Mouse (Mus musculus) neural tube, embryonic 14.5 days (tissue): Measurements from ENCODE around the gene Scaper. TPM values are rescaled to one million over a fixed set of nuclear protein-coding genes. Genes with fewer than 3 reads are reported as not detected.

Source experiments
- ATAC-seq: fragments of 200-750 bp; cut with Nextera tagmentation; 2 replicates; pipeline ENCODE4 v1.8.0; 2017; ENCODE audit warnings: low read depth, mild to moderate bottlenecking, moderate TSS enrichment, moderate library complexity
- H3K27ac ChIP-seq: fragments of 300-500 bp; sonication (generic); 2 replicates; pipeline ENCODE4 v1.5.1; 2014; ENCODE audit warnings: low read depth, mild to moderate bottlenecking, control low read depth, low read length, moderate library complexity, mixed read lengths
- H3K27me3 ChIP-seq: fragments of 300-500 bp; sonication (generic); 2 replicates; pipeline ENCODE4 v1.6.1; 2014; ENCODE audit warnings: low read length; ENCODE audit not compliant: control insufficient read depth, insufficient read depth
- H3K36me3 ChIP-seq: fragments of 300-500 bp; sonication (generic); 2 replicates; pipeline ENCODE4 v1.6.1; 2014; ENCODE audit warnings: low read length, mixed read lengths; ENCODE audit not compliant: control insufficient read depth, insufficient read depth
- H3K4me1 ChIP-seq: fragments of 300-500 bp; sonication (generic); 2 replicates; pipeline ENCODE4 v1.6.1; 2014; ENCODE audit warnings: low read length; ENCODE audit not compliant: control insufficient read depth, insufficient read depth
- H3K4me2 ChIP-seq: fragments of 300-500 bp; sonication (generic); 2 replicates; pipeline ENCODE4 v1.6.1; 2014; ENCODE audit warnings: mild to moderate bottlenecking, low read depth, low read length, control low read depth
- H3K4me3 ChIP-seq: fragments of 300-500 bp; sonication (generic); 2 replicates; pipeline ENCODE4 v1.5.1; 2014; ENCODE audit warnings: low read depth, low read length, control low read depth, mixed read lengths
- H3K9ac ChIP-seq: fragments of 300-500 bp; sonication (generic); replicated peaks from 2 replicates; pipeline ENCODE4 v1.6.1; 2014; ENCODE audit warnings: low read depth, mild to moderate bottlenecking, control low read depth, low read length, mixed read lengths
- H3K9me3 ChIP-seq: fragments of 300-500 bp; sonication (generic); 2 replicates; pipeline ENCODE4 v1.6.1; 2016; ENCODE audit warnings: low read length; ENCODE audit not compliant: control insufficient read depth
- WGBS: fragments of 180-500 bp; shearing (Covaris S2); extraction: QIAGEN DNeasy Blood & Tissue Kit; methylation state at CpG from one replicate; pipeline ENCODE4 v1.1.7; 2014; 5-methylcytosine and 5-hydroxymethylcytosine counted together
- polyA plus RNA-seq: library from polyadenylated mRNA; unstranded; fragments of >200 nt; fragmentation: Nextera tagmentation; extraction: Ambion mirVana; gene quantifications from 2 replicates; pipeline ENCODE4 v1.2.1, GENCODE M21; 2014

The Scaper gene
- polyA plus RNA-seq, 1 experiment from 2014 or later = 51.1 TPM

DNA sequence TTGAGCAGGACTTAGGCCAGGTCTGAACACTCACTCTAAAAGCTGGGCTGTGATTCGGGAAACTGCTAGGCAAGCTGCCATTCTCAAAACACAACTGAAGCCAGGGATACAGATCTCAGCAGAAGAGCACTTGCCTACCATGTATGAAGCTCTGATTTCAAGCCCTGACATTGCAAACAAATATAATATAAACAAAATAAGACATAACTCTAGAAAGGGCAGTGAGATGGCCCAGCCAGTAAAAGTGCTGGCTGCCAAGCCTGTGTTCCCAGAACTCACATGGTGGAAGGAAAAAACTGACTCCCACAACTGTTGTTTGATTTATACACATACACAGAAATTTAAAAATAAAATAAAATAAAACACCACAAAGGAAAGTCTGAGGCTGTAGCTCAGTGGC, 366.8 kb downstream of the Scaper start:
- H3K36me3 ChIP-seq = no peaks in the 10 kb centered on the region
- H3K9ac ChIP-seq = no peak overlapping the region
- 90% methylated on average over 1 of the region's 1 CpGs for WGBS
- H3K4me3 ChIP-seq = no peak overlapping the region
- no peak overlapping the region for H3K27ac ChIP-seq
- H3K4me1 ChIP-seq = no peaks in the 10 kb centered on the region
- H3K4me2 ChIP-seq = no peak overlapping the region
- no peak for ATAC-seq
- H3K27me3 ChIP-seq = no peaks in the 10 kb centered on the region
- no peaks in the 10 kb centered on the region for H3K9me3 ChIP-seq

DNA sequence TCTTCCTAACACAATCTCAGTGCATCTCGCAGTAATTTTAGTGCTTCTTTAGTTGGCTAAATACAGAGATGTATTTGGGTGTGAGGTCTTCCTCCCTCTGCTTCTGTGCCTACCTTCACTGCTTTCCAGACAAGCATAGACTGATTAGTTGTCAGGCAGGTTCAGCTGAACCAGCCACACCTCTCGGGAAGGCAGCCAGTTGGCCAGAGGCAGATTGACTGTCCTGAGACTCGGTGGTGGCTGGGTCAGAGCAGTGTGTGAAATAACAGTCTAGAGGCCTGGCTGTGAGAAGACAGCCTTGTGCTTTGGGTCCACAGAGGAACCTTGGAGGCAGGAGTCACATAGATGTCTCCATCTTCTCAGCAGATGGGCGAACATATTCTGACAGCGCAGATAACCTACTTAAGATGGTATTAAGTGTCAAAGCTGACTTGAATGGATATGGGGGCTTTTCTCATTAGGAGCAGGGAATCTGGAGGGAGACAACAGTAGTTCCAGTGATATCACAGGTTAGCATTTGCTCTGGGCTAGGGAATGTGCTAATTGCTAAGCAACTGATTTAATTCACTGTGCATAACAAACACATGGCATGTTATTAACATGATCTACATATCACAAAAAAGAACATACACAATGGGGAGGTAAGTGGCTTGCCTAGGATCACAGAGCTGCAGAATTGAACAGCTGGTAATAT, 369.3 kb downstream of the Scaper start:
- H3K4me1 ChIP-seq = no peaks in the 10 kb centered on the region
- no peak overlapping the region for H3K27ac ChIP-seq
- H3K9ac ChIP-seq = no peak overlapping the region
- H3K9me3 ChIP-seq = no peaks in the 10 kb centered on the region
- WGBS = 75% methylated on average over 5 of the region's 5 CpGs
- H3K4me3 ChIP-seq = no peak overlapping the region
- H3K4me2 ChIP-seq = no peak overlapping the region
- no peak for ATAC-seq
- no peaks in the 10 kb centered on the region for H3K36me3 ChIP-seq
- H3K27me3 ChIP-seq = no peaks in the 10 kb centered on the region

DNA sequence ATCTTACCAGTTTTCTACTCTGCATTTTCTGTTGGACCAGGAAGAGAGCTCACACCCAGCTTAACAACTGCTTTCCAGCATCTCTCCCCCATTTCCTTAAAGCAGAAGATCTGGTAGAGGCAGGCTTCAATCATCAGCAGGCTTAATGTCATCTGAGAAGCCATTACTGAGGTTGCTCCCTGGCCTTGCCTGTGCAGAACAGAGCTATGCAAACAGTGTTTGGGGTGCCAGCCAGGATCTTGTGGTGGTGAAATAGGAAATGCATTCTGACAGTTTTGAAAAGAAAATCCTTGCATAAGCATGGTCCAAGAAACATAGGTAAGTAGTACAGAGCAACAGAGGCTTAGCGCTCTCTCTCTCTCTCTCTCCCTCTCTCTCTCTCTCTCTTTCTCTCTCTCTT, 377.0 kb downstream of the Scaper start:
- no peaks in the 10 kb centered on the region for H3K4me1 ChIP-seq
- no peak overlapping the region for H3K27ac ChIP-seq
- no peaks in the 10 kb centered on the region for H3K27me3 ChIP-seq
- no peak overlapping the region for H3K4me3 ChIP-seq
- no peak for ATAC-seq
- H3K36me3 ChIP-seq = no peaks in the 10 kb centered on the region
- no peak overlapping the region for H3K4me2 ChIP-seq
- 100% methylated on average over 1 of the region's 1 CpGs for WGBS
- H3K9ac ChIP-seq = no peak overlapping the region
- H3K9me3 ChIP-seq = no peaks in the 10 kb centered on the region

DNA sequence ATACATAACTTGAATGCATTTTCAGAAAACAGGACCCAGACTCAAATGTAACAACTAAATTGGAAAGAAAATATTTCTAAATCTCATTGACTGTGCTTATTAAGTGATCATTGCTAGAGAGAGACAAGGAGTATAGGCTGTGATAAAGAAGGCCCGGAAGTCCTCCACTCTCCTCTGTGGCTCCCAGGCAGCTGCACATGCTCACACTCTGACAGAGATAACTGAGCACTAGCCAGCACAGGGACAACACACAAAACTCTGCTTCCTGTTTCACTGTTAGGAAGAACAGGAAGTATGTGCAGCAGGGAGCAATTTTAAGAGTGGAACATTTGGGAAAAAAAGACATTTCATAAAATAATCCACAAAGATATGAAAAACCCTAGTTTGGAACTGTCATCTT, 382.9 kb downstream of the Scaper start:
- Histone ChIP-seq H3K9me3 (no peaks in the 10 kb centered on the region), H3K27me3 (peaks cover 2% of the 10 kb centered on the region; the same call in 1 of the 2 replicates), H3K4me1 (no peaks in the 10 kb centered on the region), H3K4me2 (no peak overlapping the region), H3K4me3 (no peak overlapping the region), H3K9ac (no peak overlapping the region), H3K36me3 (no peaks in the 10 kb centered on the region), H3K27ac (no peak overlapping the region)
- WGBS = 92% methylated on average over 1 of the region's 1 CpGs
- ATAC-seq = no peak

DNA sequence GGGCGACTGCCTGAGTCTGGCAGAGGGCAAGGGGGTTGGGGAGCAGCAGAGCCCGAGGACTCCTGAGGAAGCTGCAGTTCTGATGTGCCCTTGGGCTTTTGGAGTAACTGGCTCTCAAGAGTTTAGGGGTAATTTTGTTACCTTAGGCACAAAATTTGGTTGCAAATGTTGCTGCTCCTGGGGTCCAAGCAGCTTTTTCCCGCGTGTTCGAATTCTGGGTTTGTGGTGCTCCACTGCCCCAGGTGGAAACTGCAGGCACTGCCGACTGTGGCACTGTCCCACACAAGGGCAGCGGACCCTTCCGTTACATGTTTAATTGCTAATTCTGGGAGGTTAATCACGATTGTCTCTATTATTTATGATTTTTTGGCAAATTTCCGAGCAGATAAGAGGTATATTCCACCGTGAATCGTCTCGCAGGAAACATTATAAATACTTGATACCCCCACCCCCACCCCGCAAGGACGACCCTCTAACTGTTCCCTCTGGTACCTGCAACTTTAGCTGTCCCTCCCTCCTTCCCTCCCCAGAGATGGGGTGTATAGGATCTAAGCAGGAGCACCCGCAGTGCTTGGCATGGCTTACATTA, 388.5 kb downstream of the Scaper start:
- Histone ChIP-seq H3K9ac (no peak overlapping the region), H3K9me3 (no peaks in the 10 kb centered on the region), H3K4me3 (no peak overlapping the region), H3K27ac (no peak overlapping the region), H3K27me3 (peaks cover 38% of the 10 kb centered on the region), H3K4me1 (peaks cover 4% of the 10 kb centered on the region; the same call in 1 of the 2 replicates), H3K36me3 (no peaks in the 10 kb centered on the region), H3K4me2 (no peak overlapping the region)
- 4% methylated on average over 16 of the region's 16 CpGs for WGBS
- ATAC-seq = no peak

GRCm38 (mm10) chr9:55548871-55549270, 389.0 kb downstream of the Scaper start:
- no peak overlapping the region for H3K4me2 ChIP-seq

GRCm38 (mm10) chr9:55546176-55547010, 391.5 kb downstream of the Scaper start:
- 0 out of 2 replicates have a peak, but pooled peaks have one; percentile 16 for ATAC-seq
- 3% methylated on average over 63 of the region's 63 CpGs for WGBS
- no peak overlapping the region for H3K27ac ChIP-seq

More at GRCm38 (mm10) chr9:55548871-55549270, 389.0 kb downstream of the Scaper start:
- Histone ChIP-seq H3K9ac (no peak overlapping the region), H3K4me3 (no peak overlapping the region), H3K27ac (no peak overlapping the region), H3K9me3 (no peaks in the 10 kb centered on the region), H3K36me3 (no peaks in the 10 kb centered on the region), H3K27me3 (peaks cover 42% of the 10 kb centered on the region), H3K4me1 (peaks cover 4% of the 10 kb centered on the region; the same call in 1 of the 2 replicates)
- WGBS = 13% methylated on average over 3 of the region's 3 CpGs
- ATAC-seq = no peak

DNA sequence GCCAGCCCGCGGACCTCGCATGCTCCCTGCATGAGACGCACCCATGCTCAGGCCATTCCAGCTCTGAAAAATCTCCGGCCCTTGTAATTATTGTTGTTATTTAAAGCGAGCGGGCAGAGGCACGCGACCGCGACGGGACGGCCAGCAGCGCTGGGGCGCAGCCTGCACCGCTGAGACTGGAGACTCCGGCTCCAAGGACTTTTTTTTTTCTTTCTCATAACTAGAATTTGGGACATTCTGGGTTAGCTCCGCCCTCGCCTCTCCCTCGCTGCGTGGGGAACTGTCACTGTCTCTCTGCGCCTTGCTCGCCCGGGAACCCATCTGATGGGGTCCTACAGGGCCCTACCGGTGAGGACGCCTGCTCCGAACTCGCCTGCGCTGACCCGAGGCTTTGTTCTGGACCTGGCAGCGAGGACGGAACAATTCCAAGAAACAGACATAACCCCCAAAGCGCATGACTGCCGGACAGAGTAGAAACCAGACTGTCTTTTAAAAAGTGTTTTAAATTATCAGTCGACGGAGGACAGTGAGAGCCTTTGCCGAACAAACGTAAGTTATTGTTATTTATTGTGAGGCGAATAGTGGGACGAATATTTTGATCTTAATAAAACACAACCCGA, 392.3 kb downstream of the Scaper start:
- WGBS = 4% methylated on average over 41 of the region's 41 CpGs
- Histone ChIP-seq H3K4me1 (peaks cover 10% of the 10 kb centered on the region), H3K27me3 (peaks cover 54% of the 10 kb centered on the region), H3K4me2 (peak overlapping the region; percentile 29; the same call in 1 of the 2 replicates), H3K9me3 (no peaks in the 10 kb centered on the region), H3K9ac (no peak overlapping the region), H3K4me3 (peak overlapping the region; percentile 16), H3K36me3 (no peaks in the 10 kb centered on the region), H3K27ac (no peak overlapping the region)
- ATAC-seq = no peak

More at GRCm38 (mm10) chr9:55546176-55547010, 391.5 kb downstream of the Scaper start:
- no peaks in the 10 kb centered on the region for H3K36me3 ChIP-seq
- H3K4me1 ChIP-seq = peaks cover 10% of the 10 kb centered on the region
- peaks cover 51% of the 10 kb centered on the region for H3K27me3 ChIP-seq
- no peaks in the 10 kb centered on the region for H3K9me3 ChIP-seq
- H3K4me3 ChIP-seq = peak overlapping the region; percentile 16
- H3K4me2 ChIP-seq = peak overlapping the region; percentile 29
- H3K9ac ChIP-seq = no peak overlapping the region
